Mouse (Mus musculus) myocyte (in vitro differentiated cells): ENCODE measurements around the gene Cers5.
"Not testable (repeated sequence)": the region's sequence is repeated elsewhere in the genome, so short reads cannot be mapped to it uniquely, and the experiment has no call there.

Source experiments
- CEBPB ChIP-seq: IDR thresholded peaks from 2 replicates; pipeline ENCODE4 v1.6.1; 2011; ENCODE audit warnings: mild to moderate bottlenecking, moderate library complexity; ENCODE audit not compliant: poor library complexity, insufficient read depth, severe bottlenecking
- E2F4 ChIP-seq: IDR thresholded peaks from one replicate; pipeline ENCODE4 v1.6.1; 2011; ENCODE audit warnings: mild to moderate bottlenecking, control low read depth, moderate library complexity; ENCODE audit not compliant: insufficient read depth
- MAX ChIP-seq: IDR thresholded peaks from one replicate; pipeline ENCODE4 v1.6.1; 2011; ENCODE audit warnings: low read depth, mild to moderate bottlenecking, control low read depth
- MYOD1 ChIP-seq, 3 experiments: IDR thresholded peaks; one replicate each; pipeline ENCODE4 v1.6.1; 2011; ENCODE audit warnings: control low read depth in 2 of 3, low read depth in 2 of 3, mild to moderate bottlenecking in 2 of 3, moderate library complexity in 1 of 3; ENCODE audit not compliant: insufficient read length in 2 of 3, control insufficient read depth in 1 of 3
- MYOG ChIP-seq, 3 experiments: IDR thresholded peaks; one replicate each; pipeline ENCODE4 v1.6.1; 2011; ENCODE audit warnings: control low read depth in 2 of 3, low read depth in 2 of 3, mild to moderate bottlenecking in 2 of 3; ENCODE audit not compliant: insufficient read length in 2 of 3, control insufficient read depth in 1 of 3, insufficient read depth in 1 of 3
- POLR2A ChIP-seq: IDR thresholded peaks from one replicate; pipeline ENCODE4 v1.6.1; 2011; ENCODE audit warnings: low read depth, mild to moderate bottlenecking, control low read depth, moderate library complexity; ENCODE audit not compliant: insufficient read length
- POLR2AphosphoS2 ChIP-seq: IDR thresholded peaks from one replicate; pipeline ENCODE4 v1.6.1; 2011; ENCODE audit warnings: low read depth, control low read depth; ENCODE audit not compliant: insufficient read length
- REST ChIP-seq: IDR thresholded peaks from one replicate; pipeline ENCODE4 v1.6.1; 2011; ENCODE audit warnings: mild to moderate bottlenecking, control low read depth, moderate library complexity; ENCODE audit not compliant: insufficient read depth, insufficient read length
- SRF ChIP-seq: IDR thresholded peaks from one replicate; pipeline ENCODE4 v1.6.1; 2011; ENCODE audit warnings: low read depth; ENCODE audit not compliant: control insufficient read depth, insufficient read length
- TCF12 ChIP-seq: IDR thresholded peaks from one replicate; pipeline ENCODE4 v1.6.1; 2011; ENCODE audit warnings: mild to moderate bottlenecking, control low read depth; ENCODE audit not compliant: poor library complexity, insufficient read depth, severe bottlenecking
- TCF3 ChIP-seq: IDR thresholded peaks from one replicate; pipeline ENCODE4 v1.6.1; 2011; ENCODE audit warnings: low read depth, control low read depth; ENCODE audit not compliant: insufficient read length
- USF1 ChIP-seq: IDR thresholded peaks from one replicate; pipeline ENCODE4 v1.6.1; 2011; ENCODE audit warnings: low read depth, mild to moderate bottlenecking, control low read depth, moderate library complexity

DNA sequence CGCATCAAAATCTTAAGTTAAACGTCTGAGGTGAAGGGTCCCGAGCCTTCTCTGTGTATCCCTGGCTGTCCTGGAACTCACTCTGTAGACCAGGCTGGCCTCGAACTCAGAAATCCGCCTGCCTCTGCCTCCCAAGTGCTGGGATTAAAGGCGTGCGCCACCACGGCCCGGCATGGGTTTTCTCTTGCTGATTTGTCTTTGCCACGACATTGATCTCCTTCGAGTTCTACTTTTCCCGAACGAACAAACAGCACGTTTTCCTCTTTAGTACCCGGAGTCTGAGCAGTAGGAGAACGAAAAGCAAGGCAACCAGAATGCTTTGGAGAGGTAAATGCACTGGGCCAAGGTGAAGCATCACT lies 71.1 kb downstream of the Cers5 start:
- TF ChIP-seq REST; POLR2A; E2F4; TCF12; USF1; POLR2AphosphoS2; CEBPB; MAX; MYOD1 (IDR thresholded peaks at IDR 0.05; ENCODE audit: control insufficient read depth in 1 of 3, insufficient read length in 2 of 3, low read depth in 2 of 3); SRF; MYOG (IDR thresholded peaks at IDR 0.05; ENCODE audit: control insufficient read depth in 1 of 3, insufficient read depth in 1 of 3, insufficient read length in 2 of 3, low read depth in 2 of 3); TCF3: not testable (repeated sequence)
